Mouse (Mus musculus) heart, embryonic 10.5 days (tissue): ENCODE results near the gene Hoxd9. TPM values are rescaled to one million over a fixed set of nuclear protein-coding genes. Genes with fewer than 3 reads are reported as not detected.

Experiments
- DNase-seq: peaks from one replicate; pipeline ENCODE4 v3.0.0-alpha.2; 2017; ENCODE audit warnings: low spot score
- H3K27ac ChIP-seq: fragments of 300-500 bp; sonication (generic); 2 replicates; pipeline ENCODE4 v1.5.1; 2016; ENCODE audit warnings: mild to moderate bottlenecking
- H3K27me3 ChIP-seq: fragments of 300-500 bp; sonication (generic); 2 replicates; pipeline ENCODE4 v1.6.1; 2016; ENCODE audit warnings: mild to moderate bottlenecking; ENCODE audit not compliant: poor library complexity, insufficient read depth, severe bottlenecking
- H3K36me3 ChIP-seq: fragments of 300-500 bp; sonication (generic); 2 replicates; pipeline ENCODE4 v1.6.1; 2016; ENCODE audit warnings: mild to moderate bottlenecking, moderate library complexity
- H3K4me1 ChIP-seq: fragments of 300-500 bp; sonication (generic); 2 replicates; pipeline ENCODE4 v1.6.1; 2016; ENCODE audit warnings: mild to moderate bottlenecking
- H3K4me3 ChIP-seq: fragments of 300-500 bp; sonication (generic); 2 replicates; pipeline ENCODE4 v1.5.1; 2016; ENCODE audit warnings: mild to moderate bottlenecking, moderate library complexity
- H3K9me3 ChIP-seq: fragments of 300-500 bp; sonication (generic); 2 replicates; pipeline ENCODE4 v1.6.1; 2016; ENCODE audit warnings: mild to moderate bottlenecking, moderate library complexity
- WGBS: fragments of 180-500 bp; shearing (Covaris S2); methylation state at CpG from one replicate; pipeline ENCODE4 v1.1.7; 2016; 5-methylcytosine and 5-hydroxymethylcytosine counted together
- polyA plus RNA-seq: library from polyadenylated mRNA; unstranded; fragments of >200 nt; fragmentation: Nextera tagmentation; extraction: Ambion mirVana; gene quantifications from 2 replicates; pipeline ENCODE4 v1.2.1, GENCODE M21; 2016

The Hoxd9 gene
- 3.0 TPM in 1 of 2 replicates, not detected in the other for polyA plus RNA-seq

DNA sequence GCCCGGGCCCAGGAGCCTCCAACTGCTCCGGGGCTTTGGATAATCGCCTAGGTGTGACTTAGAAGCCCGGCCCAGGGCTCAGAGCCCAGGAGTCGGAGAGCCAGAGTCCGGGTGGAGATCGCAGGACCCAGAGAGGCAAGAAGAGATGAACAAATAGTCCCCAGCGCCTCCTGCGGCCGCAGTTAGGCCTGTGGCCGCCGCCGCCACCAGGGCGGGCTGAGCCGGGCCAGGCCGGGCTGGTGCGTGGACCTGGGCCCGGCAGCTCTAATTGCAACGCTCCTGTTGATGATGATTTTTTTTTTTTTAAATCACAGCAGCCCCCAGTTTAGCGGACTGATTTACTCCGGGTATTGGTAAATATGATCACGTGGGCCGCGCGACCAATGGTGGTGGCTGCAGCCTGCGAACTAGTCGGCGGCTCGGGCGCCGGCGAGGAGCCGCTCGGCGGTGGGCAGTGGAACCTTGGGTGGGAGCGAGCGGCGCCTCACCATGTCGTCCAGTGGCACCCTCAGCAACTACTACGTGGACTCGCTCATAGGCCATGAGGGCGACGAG lies at the start of gene Hoxd9:
TSS of gene Hoxd9 (plus strand) at position 161 of the 555 bp plus-strand sequence.
- no peaks in the 10 kb centered on the region for H3K9me3 ChIP-seq
- DNase-seq, result peak; percentile 77
- WGBS, result under 1% methylated on average over 43 of the region's 43 CpGs
- peaks cover 100% of the 10 kb centered on the region for H3K27me3 ChIP-seq
- H3K4me1 ChIP-seq, result peaks cover 13% of the 10 kb centered on the region
- H3K36me3 ChIP-seq, result no peaks in the 10 kb centered on the region
- peak within 1 kb of the TSS; percentile 60 for H3K4me3 ChIP-seq
- peak within 1 kb of the TSS; percentile 17; the same call in 1 of the 2 replicates for H3K27ac ChIP-seq

DNA sequence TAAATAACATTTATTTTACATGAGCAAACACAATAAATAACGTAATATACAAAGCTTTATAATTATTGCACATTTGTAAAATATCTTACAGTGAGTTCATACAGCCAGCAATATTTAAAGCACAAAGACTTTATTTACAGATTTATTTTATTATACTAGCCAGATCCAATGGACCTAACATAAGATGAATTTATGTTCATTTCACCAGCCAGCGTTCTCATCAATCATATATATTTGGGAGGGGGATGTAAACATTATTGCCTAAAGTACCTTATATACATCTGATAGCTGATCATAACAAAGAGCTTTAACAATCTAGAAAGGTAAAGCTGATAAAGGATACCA lies 44.6 kb upstream of the Hoxd9 start:
- peaks cover 21% of the 10 kb centered on the region for H3K4me1 ChIP-seq

DNA sequence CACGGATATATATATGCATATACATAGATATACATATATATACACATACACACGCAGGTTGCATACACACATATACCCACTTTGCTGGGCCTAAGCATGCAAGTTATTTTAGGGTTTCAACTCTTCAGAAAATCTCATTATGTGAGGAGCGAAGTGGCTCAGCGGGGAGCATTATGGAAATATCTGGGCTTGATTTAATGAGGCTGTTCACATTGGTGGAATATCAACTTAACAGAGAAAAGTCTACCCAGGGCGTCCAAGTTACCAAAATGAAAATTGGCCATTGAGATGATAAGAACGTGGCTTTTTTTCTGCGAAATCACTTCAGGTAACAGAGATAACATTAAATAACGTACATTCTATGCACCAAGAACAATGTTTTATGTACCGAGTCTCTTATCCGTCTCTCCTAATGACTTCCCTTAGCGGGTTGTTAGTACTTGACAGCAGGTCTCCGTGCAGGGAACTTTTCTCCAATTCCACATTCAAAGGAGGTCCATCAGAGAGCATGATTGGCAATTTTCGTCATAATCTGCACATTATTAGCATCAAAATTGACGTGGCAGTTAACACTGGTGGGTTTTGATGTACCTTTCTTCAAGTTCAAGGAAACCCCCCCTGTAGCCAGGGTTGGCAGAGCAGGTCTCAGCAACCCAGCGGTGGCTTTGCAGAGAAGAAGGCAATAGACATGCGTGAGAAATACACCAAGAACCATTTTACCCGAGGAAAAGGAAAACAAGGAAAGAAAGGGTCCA lies 43.6 kb upstream of the Hoxd9 start:
- Histone ChIP-seq H3K4me3 (no peak overlapping the region), H3K36me3 (no peaks in the 10 kb centered on the region), H3K4me1 (peaks cover 26% of the 10 kb centered on the region), H3K27ac (no peak overlapping the region), H3K27me3 (peaks cover 99% of the 10 kb centered on the region), H3K9me3 (no peaks in the 10 kb centered on the region)
- 12% methylated on average over 17 of the region's 17 CpGs for WGBS
- no peak for DNase-seq

More for the DNA sequence above, 44.6 kb upstream of the Hoxd9 start:
- WGBS, result 37% methylated on average over 2 of the region's 2 CpGs
- no peak overlapping the region for H3K27ac ChIP-seq
- no peak for DNase-seq
- H3K36me3 ChIP-seq, result no peaks in the 10 kb centered on the region
- no peak overlapping the region for H3K4me3 ChIP-seq
- peaks cover 99% of the 10 kb centered on the region for H3K27me3 ChIP-seq
- H3K9me3 ChIP-seq, result no peaks in the 10 kb centered on the region

DNA sequence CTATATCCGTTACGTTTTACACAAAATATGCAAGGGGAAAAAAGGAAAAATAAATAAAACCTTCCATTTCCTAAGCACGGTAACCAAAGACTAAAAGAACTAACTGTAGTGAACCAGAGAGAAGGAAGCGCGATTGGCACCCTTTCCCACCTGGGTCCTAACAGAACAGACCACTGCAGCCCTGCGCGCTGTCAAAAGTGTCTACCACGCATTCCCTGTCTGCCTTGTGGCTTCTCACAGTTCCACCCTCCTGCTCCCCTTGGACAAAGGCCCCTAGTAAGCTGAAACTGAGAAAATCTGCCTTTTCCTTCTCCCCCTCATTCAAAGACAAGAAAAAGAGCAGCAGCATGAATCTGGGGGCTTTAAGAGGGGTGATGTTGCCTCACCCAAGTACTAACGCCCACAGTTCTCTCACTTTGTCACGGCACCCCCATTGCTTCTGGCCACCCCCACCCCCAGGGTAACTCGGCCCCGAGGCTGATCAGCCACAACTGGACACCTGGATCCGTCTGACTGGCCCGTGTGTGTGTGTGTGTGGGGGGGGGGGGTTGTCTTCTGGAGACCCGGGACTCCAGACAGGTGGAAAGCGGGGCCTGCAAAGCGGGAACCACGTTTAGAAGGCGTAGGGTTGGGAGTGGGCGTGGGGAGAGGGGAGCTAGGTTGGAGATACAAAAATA lies 42.6 kb upstream of the Hoxd9 start:
- H3K27ac ChIP-seq, result no peak overlapping the region
- 7% methylated on average over 20 of the region's 20 CpGs for WGBS
- no peak for DNase-seq
- no peaks in the 10 kb centered on the region for H3K36me3 ChIP-seq
- peaks cover 99% of the 10 kb centered on the region for H3K27me3 ChIP-seq
- peaks cover 29% of the 10 kb centered on the region for H3K4me1 ChIP-seq
- no peaks in the 10 kb centered on the region for H3K9me3 ChIP-seq
- peak overlapping the region; percentile 54; the same call in 1 of the 2 replicates for H3K4me3 ChIP-seq

DNA sequence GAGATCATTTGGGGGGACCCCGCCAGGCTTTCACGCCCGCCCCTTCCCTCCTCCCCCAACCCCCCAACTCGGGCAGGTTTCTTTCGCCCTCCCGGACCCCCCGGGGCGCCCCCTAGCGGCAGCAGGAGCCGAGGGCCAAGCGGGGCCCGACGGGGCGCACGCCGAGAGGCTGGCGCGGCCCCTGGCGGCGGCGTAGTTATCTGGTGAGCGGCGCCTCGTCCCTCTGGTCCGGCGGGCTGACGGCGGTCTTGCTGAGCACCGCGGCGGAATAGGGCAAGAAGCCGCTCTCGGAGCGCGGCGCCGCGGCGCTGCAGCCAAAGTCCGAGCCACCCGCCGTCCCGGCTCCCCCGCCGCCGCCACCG lies 42.1 kb upstream of the Hoxd9 start:
- no peaks in the 10 kb centered on the region for H3K9me3 ChIP-seq
- no peak overlapping the region for H3K27ac ChIP-seq
- H3K4me3 ChIP-seq, result peak overlapping the region; percentile 54
- H3K36me3 ChIP-seq, result no peaks in the 10 kb centered on the region
- H3K27me3 ChIP-seq, result peaks cover 99% of the 10 kb centered on the region
- H3K4me1 ChIP-seq, result peaks cover 29% of the 10 kb centered on the region
- no peak for DNase-seq
- under 1% methylated on average over 45 of the region's 47 CpGs for WGBS

DNA sequence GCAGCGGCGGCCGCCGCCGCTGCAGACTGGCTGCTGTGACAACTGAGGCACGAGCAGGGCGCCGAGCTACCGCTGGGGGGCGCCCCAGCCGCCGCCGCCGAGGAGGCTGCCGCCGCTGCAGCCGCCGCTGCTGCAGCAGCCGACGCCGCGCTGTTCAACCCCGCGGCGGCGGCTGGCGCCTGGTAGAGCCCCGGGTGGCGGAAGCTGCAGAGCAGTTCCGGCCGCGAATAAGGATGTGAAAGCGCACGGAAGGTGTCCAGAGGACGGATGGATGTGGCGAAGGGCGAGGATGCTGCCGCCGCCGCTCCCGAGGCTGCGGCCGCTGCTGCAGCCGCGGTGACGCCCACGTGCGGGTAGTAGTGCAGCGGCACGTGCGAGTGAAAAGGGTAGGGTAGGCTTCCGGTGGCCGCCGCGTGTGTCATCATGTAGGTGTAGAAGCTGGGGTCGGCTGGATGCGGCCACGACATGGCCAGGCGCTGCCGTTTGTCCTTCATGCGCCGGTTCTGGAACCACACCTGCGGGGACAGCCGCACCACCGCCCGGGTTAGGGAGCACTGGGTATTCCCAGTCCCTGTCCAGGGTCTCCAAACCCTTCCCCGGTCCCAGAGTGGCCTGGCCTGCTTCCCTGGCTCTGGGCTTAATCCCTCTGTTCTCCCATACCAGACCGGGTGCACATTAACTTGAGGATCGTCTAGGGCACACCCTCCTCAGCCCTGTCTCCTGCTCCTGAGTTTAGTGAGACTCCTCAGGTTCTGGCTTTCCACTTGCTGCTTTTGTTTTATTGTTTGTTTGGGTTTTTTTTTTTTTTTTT lies 41.5 kb upstream of the Hoxd9 start:
- under 1% methylated on average over 68 of the region's 69 CpGs for WGBS
- peak overlapping the region; percentile 54 for H3K4me3 ChIP-seq
- no peak for DNase-seq
- no peaks in the 10 kb centered on the region for H3K9me3 ChIP-seq
- H3K4me1 ChIP-seq, result peaks cover 29% of the 10 kb centered on the region
- peaks cover 99% of the 10 kb centered on the region for H3K27me3 ChIP-seq
- H3K27ac ChIP-seq, result no peak overlapping the region; the same call in 1 of the 2 replicates
- no peaks in the 10 kb centered on the region for H3K36me3 ChIP-seq

DNA sequence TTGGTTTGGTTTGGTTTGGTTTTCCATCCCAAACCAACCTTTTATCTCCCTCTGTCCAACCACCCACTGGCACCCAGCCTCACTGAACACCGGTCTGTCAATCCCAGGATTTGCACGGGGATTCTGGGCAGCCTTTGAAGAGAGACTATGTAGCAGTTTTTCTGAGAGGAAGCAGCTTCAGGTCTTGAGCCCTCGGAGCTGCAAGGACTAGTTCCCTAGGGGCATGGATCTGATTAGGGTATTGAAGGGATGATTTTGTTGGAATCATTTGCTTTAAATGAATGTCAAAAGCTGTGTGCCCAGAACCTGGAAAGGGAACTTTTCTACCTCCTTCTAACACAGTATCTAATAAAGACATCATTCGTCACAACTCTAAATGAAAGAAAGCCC lies 40.9 kb upstream of the Hoxd9 start:
- Histone ChIP-seq H3K27ac (no peak overlapping the region), H3K27me3 (peaks cover 99% of the 10 kb centered on the region), H3K9me3 (no peaks in the 10 kb centered on the region), H3K4me1 (peaks cover 29% of the 10 kb centered on the region), H3K36me3 (no peaks in the 10 kb centered on the region), H3K4me3 (no peak overlapping the region)
- DNase-seq, result no peak
- WGBS, result 3% methylated on average over 4 of the region's 4 CpGs

DNA sequence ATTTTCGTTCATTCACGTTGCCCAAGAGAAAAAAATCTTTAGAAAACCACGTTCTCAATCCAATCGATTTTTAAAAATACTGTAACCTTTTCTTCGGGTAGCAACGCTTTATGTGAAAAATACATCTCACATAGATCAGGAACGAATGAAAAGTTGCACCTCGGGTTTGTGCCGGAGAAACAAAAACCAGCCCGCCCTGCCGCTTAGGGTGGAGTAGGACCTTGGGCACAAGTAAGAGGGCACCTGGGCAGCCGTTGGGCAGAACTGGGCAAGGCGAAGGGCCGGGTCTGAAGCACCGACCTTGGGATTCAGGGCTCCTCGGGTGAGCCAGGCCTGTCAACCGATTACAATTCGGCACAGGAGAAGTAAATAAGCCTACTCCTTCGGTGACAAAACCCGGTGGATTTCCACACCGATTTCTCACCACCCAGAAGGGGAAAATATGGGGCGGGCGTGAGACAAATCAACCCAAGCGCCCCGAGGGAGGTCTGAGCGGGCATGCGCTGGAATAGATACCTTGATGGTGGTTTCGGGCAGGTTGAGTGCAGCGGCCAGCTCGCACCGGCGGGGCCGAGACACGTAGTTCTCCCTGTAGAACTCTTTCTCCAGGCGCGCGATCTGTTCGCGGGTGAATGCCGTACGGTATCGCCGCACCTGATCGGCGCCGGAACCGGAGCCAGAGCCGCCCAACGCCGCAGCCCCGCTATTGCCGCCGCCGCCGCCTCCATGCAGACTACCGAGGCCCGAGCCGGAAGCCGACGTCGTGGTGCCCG lies 40.1 kb upstream of the Hoxd9 start:
- Histone ChIP-seq H3K27me3 (peaks cover 99% of the 10 kb centered on the region), H3K9me3 (no peaks in the 10 kb centered on the region), H3K4me1 (peaks cover 29% of the 10 kb centered on the region), H3K4me3 (peak overlapping the region; percentile 35), H3K36me3 (no peaks in the 10 kb centered on the region), H3K27ac (no peak overlapping the region)
- DNase-seq, result no peak
- WGBS, result 2% methylated on average over 62 of the region's 62 CpGs

DNA sequence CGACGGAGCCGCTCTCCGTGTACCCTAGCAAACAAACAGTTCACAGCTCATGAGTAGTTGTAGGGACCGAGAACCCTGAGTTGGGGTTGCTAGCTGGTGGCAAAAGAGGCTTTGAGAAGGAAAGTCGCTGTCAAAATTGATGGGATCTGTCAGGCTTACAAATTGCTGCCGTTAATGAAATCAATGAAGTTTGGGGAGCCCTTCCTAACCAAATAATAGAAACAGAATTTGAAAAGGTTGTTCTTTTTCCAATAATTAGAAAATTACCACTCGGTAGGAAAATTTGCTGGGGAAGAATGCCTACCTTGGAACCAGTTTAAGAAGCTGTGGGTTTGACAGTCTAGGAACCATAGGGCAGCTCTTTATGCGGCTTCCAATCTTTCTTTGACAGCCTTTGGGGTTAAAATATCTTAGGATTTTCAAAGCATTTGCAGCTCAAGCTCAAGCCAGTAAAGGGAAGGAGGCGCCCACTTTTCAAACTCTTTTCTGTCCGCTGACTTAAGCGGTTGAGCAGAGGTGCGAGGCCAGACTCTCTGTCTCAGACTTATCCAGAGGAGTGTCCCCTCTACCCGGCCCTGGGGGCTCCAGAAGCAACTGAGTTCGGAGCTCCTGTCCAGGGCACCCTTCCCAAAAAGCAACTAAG lies 39.4 kb upstream of the Hoxd9 start:
- 2% methylated on average over 15 of the region's 15 CpGs for WGBS
- Histone ChIP-seq H3K27me3 (peaks cover 99% of the 10 kb centered on the region), H3K4me1 (peaks cover 29% of the 10 kb centered on the region), H3K4me3 (peak overlapping the region; percentile 35), H3K27ac (no peak overlapping the region), H3K36me3 (no peaks in the 10 kb centered on the region), H3K9me3 (no peaks in the 10 kb centered on the region)
- DNase-seq, result no peak

DNA sequence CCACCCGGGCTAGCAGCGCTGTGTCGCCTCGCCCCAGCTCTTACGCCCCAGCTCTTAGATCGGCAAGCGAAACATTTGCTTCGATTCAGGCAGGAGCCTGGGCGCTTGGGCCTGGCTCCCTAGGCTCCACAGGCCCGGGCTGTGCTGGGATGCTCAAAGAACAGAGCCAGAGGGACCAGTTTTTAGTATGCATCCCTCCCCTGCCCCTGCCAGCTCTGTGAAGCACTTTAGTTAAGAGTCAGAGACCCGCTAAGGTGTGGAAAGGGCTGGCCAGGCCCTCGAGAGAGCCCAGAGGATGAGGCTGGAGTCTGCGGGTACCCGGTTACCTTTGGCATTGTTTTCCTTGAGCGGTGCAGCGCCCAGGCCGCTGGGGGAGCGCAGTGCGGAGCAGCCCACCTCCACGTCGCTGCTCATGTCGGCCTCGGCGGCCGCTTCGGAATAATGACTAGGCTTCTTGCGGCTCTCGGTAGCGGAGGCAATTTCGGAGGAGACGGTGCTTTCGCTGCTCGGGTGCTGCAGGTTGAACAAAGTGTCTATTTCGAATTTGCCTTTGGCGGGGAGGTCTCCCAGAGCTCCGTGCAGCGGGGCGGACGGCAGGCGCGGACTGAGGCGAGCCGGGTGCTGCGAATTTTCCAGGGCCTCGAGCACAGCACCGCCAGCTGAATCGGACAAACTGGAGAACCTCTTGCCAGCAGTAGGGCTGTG lies 38.7 kb upstream of the Hoxd9 start:
- H3K9me3 ChIP-seq, result no peaks in the 10 kb centered on the region
- H3K27me3 ChIP-seq, result peaks cover 100% of the 10 kb centered on the region
- DNase-seq, result no peak
- peak overlapping the region; percentile 35 for H3K4me3 ChIP-seq
- no peaks in the 10 kb centered on the region for H3K36me3 ChIP-seq
- no peak overlapping the region for H3K27ac ChIP-seq
- WGBS, result under 1% methylated on average over 47 of the region's 47 CpGs
- peaks cover 29% of the 10 kb centered on the region for H3K4me1 ChIP-seq

DNA sequence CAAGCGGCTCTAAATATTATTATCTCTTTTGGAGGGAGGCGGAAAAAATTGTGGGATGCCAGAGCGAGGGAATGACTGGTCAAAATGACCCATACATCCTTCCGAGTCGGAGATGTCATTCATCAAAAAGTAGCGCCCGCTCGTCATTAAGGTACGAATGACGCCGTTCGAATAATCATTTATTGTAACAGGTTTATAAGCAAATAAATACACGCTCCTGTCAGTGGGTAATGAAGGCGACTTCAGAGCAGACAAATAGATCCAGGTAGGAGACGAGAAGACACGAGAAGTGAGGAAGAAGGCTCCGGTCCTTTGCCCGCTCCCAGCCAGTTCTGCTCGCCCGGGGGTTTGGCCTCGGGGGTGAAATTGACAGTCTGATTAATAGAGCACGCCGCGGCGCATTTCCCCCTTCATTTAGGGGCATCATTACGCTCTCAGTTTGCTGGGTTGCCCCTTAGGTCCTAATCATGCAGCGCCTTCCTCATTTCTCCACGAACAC lies 38.0 kb upstream of the Hoxd9 start, which contains the start of gene Evx2:
TSS of gene Evx2 (minus strand) at position 51 of the 499 bp plus-strand sequence.
- DNase-seq, result no peak
- Histone ChIP-seq H3K4me3 (peak within 1 kb of the TSS; percentile 35), H3K27ac (no peak within 1 kb of the TSS), H3K36me3 (no peaks in the 10 kb centered on the region), H3K9me3 (no peaks in the 10 kb centered on the region), H3K4me1 (peaks cover 29% of the 10 kb centered on the region), H3K27me3 (peaks cover 100% of the 10 kb centered on the region)
- WGBS, result 2% methylated on average over 28 of the region's 28 CpGs
